Mouse (Mus musculus) forebrain, postnatal 0 days (tissue): Measurements from ENCODE around the gene Il12rb1. TPM values are rescaled to one million over a fixed set of nuclear protein-coding genes. Genes with fewer than 3 reads are reported as not detected.

ENCODE experiments used
- ATAC-seq: fragments of 200-750 bp; cut with Nextera tagmentation; 2 replicates; pipeline ENCODE4 v1.8.0; 2017; ENCODE audit warnings: mild to moderate bottlenecking, moderate library complexity
- DNase-seq: peaks from one replicate; pipeline ENCODE4 v3.0.0-alpha.2; 2015
- H3K27ac ChIP-seq: fragments of 300-500 bp; sonication (generic); 2 replicates; pipeline ENCODE4 v1.5.1; 2014; ENCODE audit warnings: low read depth, mild to moderate bottlenecking, antibody characterized with exemption, low read length, moderate library complexity, mixed read lengths
- H3K27me3 ChIP-seq: fragments of 300-500 bp; sonication (generic); 2 replicates; pipeline ENCODE4 v1.6.1; 2014; ENCODE audit warnings: mild to moderate bottlenecking, low read length, mixed read lengths; ENCODE audit not compliant: insufficient read depth
- H3K36me3 ChIP-seq: fragments of 300-500 bp; sonication (generic); 2 replicates; pipeline ENCODE4 v1.6.1; 2014; ENCODE audit warnings: mild to moderate bottlenecking, moderate library complexity; ENCODE audit not compliant: insufficient read depth
- H3K4me1 ChIP-seq: fragments of 300-500 bp; sonication (generic); 2 replicates; pipeline ENCODE4 v1.6.1; 2014; ENCODE audit warnings: antibody characterized with exemption; ENCODE audit not compliant: insufficient read depth
- H3K4me2 ChIP-seq: fragments of 300-500 bp; sonication (generic); 2 replicates; pipeline ENCODE4 v1.6.1; 2014; ENCODE audit warnings: low read depth, mild to moderate bottlenecking, moderate library complexity
- H3K4me3 ChIP-seq: fragments of 300-500 bp; sonication (generic); 2 replicates; pipeline ENCODE4 v1.5.1; 2014; ENCODE audit warnings: low read depth, low read length, mixed read lengths
- H3K9ac ChIP-seq: fragments of 300-500 bp; sonication (generic); 2 replicates; pipeline ENCODE4 v1.6.1; 2014; ENCODE audit warnings: mild to moderate bottlenecking
- H3K9me3 ChIP-seq: fragments of 300-500 bp; sonication (generic); 2 replicates; pipeline ENCODE4 v1.6.1; 2016; ENCODE audit warnings: low read length
- CTCF ChIP-seq: sonication (generic); IDR thresholded peaks from 2 replicates; pipeline ENCODE4 v1.5.1; 2016; ENCODE audit warnings: antibody characterized with exemption, control low read depth, low read depth
- WGBS: fragments of 180-500 bp; shearing (Covaris S2); extraction: QIAGEN DNeasy Blood & Tissue Kit; methylation state at CpG from one replicate; pipeline ENCODE4 v1.1.7; 2014; 5-methylcytosine and 5-hydroxymethylcytosine counted together
- polyA plus RNA-seq: library from polyadenylated mRNA; unstranded; fragments of >200 nt; fragmentation: Nextera tagmentation; extraction: Ambion mirVana; gene quantifications from 2 replicates; pipeline ENCODE4 v1.2.1, GENCODE M21; 2015
- total RNA-seq: library from RNA; depleted of rRNA; stranded (reverse); fragments of >200 nt; gene quantifications from 2 replicates; pipeline ENCODE4 v1.2.3, GENCODE M21; 2014

Gene Il12rb1
- total and polyA plus RNA-seq, 2 experiments from 2014 or later: 0.05 TPM; not detected in 1

GRCm38 (mm10) chr8:70842484-70842883 is 34.2 kb downstream of the Il12rb1 start:
- Histone ChIP-seq H3K9me3 (no peaks in the 10 kb centered on the region), H3K36me3 (no peaks in the 10 kb centered on the region; the same call in 1 of the 2 replicates), H3K27me3 (no peaks in the 10 kb centered on the region), H3K4me2 (no peak overlapping the region), H3K4me3 (no peak overlapping the region), H3K9ac (no peak overlapping the region), H3K4me1 (no peaks in the 10 kb centered on the region), H3K27ac (no peak overlapping the region)
- ATAC-seq: no peak
- 69% methylated on average over 25 of the region's 25 CpGs for WGBS
- TF ChIP-seq CTCF: no peak
- no peak for DNase-seq

- H3K9me3 ChIP-seq: no peaks in the 10 kb centered on the region
- ATAC-seq (no peak), DNase-seq (no peak)
- 85% methylated on average over 5 of the region's 5 CpGs for WGBS
- H3K27ac ChIP-seq: no peak overlapping the region
- no peak overlapping the region for H3K9ac ChIP-seq
- no peak overlapping the region for H3K4me2 ChIP-seq
- peaks cover 1% of the 10 kb centered on the region; the same call in 1 of the 2 replicates for H3K36me3 ChIP-seq
- no peak for TF ChIP-seq CTCF
- no peaks in the 10 kb centered on the region for H3K4me1 ChIP-seq
- no peak overlapping the region for H3K4me3 ChIP-seq
- H3K27me3 ChIP-seq: no peaks in the 10 kb centered on the region
Observed at GRCm38 (mm10) chr8:70843214-70843773, 35.0 kb downstream of the Il12rb1 start.

GRCm38 (mm10) chr8:70843941-70844340 is 35.7 kb downstream of the Il12rb1 start:
- Histone ChIP-seq H3K9ac (no peak overlapping the region), H3K4me3 (no peak overlapping the region), H3K27ac (no peak overlapping the region), H3K27me3 (no peaks in the 10 kb centered on the region), H3K4me2 (no peak overlapping the region), H3K4me1 (no peaks in the 10 kb centered on the region), H3K36me3 (peaks cover 4% of the 10 kb centered on the region; the same call in 1 of the 2 replicates), H3K9me3 (no peaks in the 10 kb centered on the region)
- no peak for TF ChIP-seq CTCF
- no peak for DNase-seq
- WGBS: 84% methylated on average over 8 of the region's 8 CpGs
- no peak for ATAC-seq

- DNase-seq: peak; percentile 90
- no peaks in the 10 kb centered on the region for H3K27me3 ChIP-seq
- peak; percentile 98 for TF ChIP-seq CTCF
- no peak overlapping the region for H3K27ac ChIP-seq
- no peak for ATAC-seq
- H3K4me3 ChIP-seq: no peak overlapping the region
- peaks cover 4% of the 10 kb centered on the region; the same call in 1 of the 2 replicates for H3K36me3 ChIP-seq
- no peak overlapping the region for H3K9ac ChIP-seq
- H3K9me3 ChIP-seq: no peaks in the 10 kb centered on the region
- H3K4me2 ChIP-seq: no peak overlapping the region
- H3K4me1 ChIP-seq: no peaks in the 10 kb centered on the region
- WGBS: under 1% methylated on average over 6 of the region's 6 CpGs
Observed at GRCm38 (mm10) chr8:70844523-70844922, 36.3 kb downstream of the Il12rb1 start.

DNA sequence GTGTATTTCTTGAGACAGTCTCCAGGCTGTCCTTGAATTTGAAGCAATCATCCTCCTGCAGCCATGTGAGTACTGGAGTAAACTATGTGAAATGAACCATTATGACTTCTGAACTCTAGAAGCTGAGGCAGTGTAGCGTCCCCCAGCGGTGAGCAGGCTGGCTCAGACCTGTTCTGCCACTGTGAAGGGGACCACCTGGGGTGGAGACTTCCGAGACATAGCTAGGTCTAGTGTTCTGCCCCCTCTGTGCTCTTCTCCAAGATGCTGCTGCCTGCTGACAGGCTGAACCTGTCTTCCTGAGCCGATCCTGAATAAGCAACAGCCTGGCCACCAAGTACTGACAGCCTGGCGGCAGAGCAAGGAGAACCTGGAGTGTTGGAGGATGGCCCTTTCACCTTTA is 36.9 kb downstream of the Il12rb1 start:
- no peak for DNase-seq
- ATAC-seq: no peak
- H3K36me3 ChIP-seq: peaks cover 4% of the 10 kb centered on the region; the same call in 1 of the 2 replicates

GRCm38 (mm10) chr8:70846371-70847154 is 38.3 kb downstream of the Il12rb1 start:
- 63% methylated on average over 15 of the region's 15 CpGs for WGBS
- Histone ChIP-seq H3K27ac (no peak overlapping the region), H3K4me3 (no peak overlapping the region), H3K9ac (no peak overlapping the region), H3K9me3 (no peaks in the 10 kb centered on the region), H3K27me3 (no peaks in the 10 kb centered on the region), H3K36me3 (peaks cover 4% of the 10 kb centered on the region; the same call in 1 of the 2 replicates), H3K4me2 (no peak overlapping the region), H3K4me1 (no peaks in the 10 kb centered on the region)
- ATAC-seq (no peak), DNase-seq (no peak)
- TF ChIP-seq CTCF: 0 out of 2 replicates have a peak, but pooled peaks have one; percentile 8

More for the DNA sequence above, 36.9 kb downstream of the Il12rb1 start:
- H3K4me1 ChIP-seq: no peaks in the 10 kb centered on the region
- H3K4me3 ChIP-seq: no peak overlapping the region
- H3K9me3 ChIP-seq: no peaks in the 10 kb centered on the region
- no peak overlapping the region for H3K9ac ChIP-seq
- H3K4me2 ChIP-seq: no peak overlapping the region
- TF ChIP-seq CTCF: no peak
- H3K27ac ChIP-seq: no peak overlapping the region
- 45% methylated on average over 5 of the region's 5 CpGs for WGBS
- H3K27me3 ChIP-seq: no peaks in the 10 kb centered on the region
